Mouse (Mus musculus) frontal cortex, postnatal 36 days (tissue): Measurements from ENCODE around the gene Ica1l.

ENCODE experiments used
- DNase-seq, 2 experiments: peaks; one replicate each; pipeline ENCODE4 v3.0.0; 2022; ENCODE audit warnings: low spot score in 2 of 2

The Ica1l gene

GRCm38 (mm10) chr1:59966171-59966785 is 76.7 kb downstream of the Ica1l start:
- DNase-seq: no peak

- DNase-seq: no peak
These were observed 83.0 kb downstream of the Ica1l start for GRCm38 (mm10) chr1:59959941-59960340.

GRCm38 (mm10) chr1:59957206-59957605 is 85.8 kb downstream of the Ica1l start:
- no peak for DNase-seq

GRCm38 (mm10) chr1:59947509-59947908 is 95.5 kb downstream of the Ica1l start:
- no peak for DNase-seq

- no peak for DNase-seq
These were observed 97.0 kb downstream of the Ica1l start for GRCm38 (mm10) chr1:59945969-59946368.

- no peak for DNase-seq
These were observed 99.2 kb downstream of the Ica1l start for GRCm38 (mm10) chr1:59943825-59944224.

- DNase-seq: no peak
These were observed 100.8 kb downstream of the Ica1l start for GRCm38 (mm10) chr1:59942057-59942790.

GRCm38 (mm10) chr1:59941063-59941462 is 101.9 kb downstream of the Ica1l start:
- DNase-seq: no peak

GRCm38 (mm10) chr1:59932991-59933390 is 110.0 kb downstream of the Ica1l start:
- DNase-seq: no peak
